Mouse (Mus musculus): ENCODE measurements around the gene Myt1l. TPM values are rescaled to one million over a fixed set of nuclear protein-coding genes. Genes with fewer than 3 reads are reported as not detected.

Gene Myt1l
- total RNA-seq, 2 experiments from 2014 or later, result 1.9 to 2.7 TPM

DNA sequence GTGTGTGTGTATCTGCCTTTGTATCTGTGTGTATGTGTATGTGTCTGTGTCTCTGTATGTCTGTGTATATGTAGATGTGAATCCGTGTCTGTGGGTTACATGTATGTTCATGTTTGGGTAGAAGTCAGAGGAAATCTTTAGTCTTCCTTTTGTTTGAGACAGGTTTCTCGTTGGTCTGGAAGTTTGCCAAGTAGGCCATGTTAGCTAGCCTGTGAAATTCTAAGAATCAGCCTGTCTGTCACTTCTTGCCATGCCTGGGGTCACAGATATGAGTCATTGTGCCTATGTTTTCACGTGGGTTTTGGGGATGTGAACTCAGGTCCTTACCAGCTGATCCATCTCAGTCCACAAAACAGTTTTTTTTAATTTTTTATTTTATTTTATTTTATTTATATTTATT lies 128.9 kb downstream of the Myt1l start:
- peak; percentile 9 for DNase-seq

DNA sequence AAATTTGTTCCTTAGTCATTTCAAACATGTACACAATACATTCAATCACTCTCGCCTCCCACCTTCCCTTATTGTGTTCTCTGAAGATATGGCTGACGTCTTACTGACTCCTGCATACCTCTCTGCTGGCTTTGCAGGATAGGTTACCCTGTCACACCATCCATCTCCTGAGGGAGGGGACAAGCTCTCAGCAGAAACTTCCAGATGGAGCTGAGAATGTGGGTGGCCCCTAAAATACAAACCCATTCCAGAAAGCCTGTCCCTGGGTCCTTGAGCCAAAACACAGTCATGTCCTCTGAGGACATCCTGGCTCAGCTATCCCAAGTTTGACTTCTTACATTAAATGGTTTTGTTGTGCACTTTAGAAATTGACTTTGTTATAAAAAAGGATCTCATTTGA lies 129.7 kb downstream of the Myt1l start:
- no peak for DNase-seq

DNA sequence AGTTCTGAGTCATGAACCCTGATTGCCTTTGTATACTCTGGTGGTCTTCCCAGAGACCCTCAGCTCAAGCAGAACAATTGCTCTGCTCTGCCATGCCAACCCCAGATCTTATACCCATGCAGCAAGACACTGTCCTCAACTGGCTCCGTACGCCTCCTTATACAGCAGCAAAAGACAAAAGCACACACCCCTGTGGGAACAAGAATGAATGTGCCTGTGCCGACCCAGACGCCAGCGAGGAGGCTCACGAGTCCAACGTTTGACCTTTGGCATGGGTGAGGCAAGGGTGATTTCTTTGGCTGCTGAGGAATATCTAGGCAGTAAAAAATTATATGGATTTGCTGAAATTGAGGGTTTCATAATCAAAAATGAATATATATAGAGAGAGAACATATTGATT lies 143.8 kb downstream of the Myt1l start:
- DNase-seq, result no peak

DNA sequence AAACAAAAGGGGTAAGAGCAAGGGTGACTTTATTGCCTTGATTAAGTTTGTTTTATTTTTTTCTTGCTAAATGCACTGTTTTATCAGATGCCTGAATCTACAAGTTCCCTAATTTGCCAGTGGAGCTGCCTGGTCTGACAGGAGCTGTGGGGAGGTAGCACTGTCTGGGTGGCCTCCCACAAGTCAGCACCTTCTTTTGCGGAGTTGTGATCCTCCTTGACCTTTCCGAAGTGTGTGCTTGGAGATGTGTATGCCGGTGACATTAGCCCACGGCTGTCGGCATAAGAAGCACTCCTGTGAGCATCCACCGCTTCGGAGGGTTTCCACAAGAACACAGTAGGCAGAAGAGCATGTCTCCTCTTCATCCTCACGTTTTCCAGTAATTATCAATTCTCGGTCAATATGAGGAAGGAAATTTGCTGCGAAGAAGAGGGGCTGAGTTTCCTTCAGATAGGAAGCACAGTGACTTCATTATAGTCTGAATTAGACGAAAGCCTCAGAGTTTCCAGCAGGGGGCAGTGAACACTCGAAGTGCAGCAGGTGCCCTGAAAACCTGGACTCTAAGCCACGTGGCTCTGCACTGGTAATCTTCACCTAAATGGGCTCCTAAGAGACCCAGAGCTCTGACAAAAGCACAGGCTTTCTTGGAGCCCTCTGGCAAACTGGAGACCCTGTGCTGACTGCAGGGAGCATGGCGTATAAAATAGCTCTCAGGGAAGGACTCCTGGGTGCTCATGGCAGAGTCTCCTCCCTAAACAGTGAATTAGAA lies 147.6 kb downstream of the Myt1l start:
- peak; percentile 68 for DNase-seq

DNA sequence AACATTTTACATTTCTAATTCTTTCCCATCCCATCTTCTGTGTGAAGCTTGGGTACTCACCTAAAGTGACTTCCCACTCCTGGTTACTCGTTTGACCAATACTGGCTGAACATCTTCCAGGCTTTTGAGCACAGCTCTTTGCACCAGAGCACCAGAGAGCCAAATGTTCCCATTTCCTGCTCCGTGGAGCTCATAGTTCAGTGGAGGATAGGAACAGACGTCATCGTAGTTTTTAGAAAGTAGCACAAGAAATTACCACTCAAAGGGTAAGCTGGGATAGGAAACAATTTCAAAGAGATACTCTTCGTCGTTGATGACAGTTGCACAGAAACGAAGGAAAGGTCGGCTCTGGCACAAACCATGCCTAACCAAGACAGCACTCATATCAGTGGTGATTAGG lies 154.2 kb downstream of the Myt1l start:
- DNase-seq, result no peak

DNA sequence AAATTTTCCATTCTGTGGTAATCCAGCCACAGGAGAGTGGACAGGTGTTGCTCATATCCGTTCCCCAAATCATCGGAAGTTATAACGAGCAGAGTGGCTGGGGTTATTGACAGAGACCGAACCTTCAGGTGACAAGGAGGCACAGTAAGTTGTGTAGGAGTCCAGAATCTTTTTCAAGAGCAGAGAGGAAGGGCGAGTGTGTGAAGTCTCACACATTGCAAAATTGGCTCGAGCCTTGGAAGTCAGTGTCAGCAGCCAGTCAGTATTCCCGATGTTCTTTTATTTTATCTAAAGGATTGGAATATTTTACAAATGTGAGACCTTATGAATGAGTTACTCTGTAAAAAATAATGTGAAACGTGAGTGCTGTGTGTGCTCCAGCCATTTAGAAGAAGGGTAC lies 154.8 kb downstream of the Myt1l start:
- no peak for DNase-seq

DNA sequence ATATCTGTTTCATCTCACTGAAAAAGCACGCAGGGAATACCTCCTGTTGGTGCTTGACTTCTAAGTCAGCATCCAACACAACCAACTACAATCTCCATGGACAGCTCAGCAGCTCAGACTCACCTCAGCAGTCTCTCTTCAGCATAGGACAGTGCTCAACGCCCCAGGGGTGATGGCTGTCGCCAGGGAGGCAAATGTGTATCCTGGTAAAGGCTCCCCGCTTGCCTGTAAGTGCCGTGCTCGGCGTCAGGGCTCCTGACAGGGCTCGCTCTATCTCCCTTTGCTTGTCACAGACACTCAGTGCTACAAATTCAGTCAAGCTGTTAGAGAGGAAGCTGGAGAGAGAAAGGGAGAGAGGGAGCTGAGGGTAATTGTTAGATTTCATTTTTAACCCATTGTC lies 158.1 kb downstream of the Myt1l start:
- no peak for DNase-seq

DNA sequence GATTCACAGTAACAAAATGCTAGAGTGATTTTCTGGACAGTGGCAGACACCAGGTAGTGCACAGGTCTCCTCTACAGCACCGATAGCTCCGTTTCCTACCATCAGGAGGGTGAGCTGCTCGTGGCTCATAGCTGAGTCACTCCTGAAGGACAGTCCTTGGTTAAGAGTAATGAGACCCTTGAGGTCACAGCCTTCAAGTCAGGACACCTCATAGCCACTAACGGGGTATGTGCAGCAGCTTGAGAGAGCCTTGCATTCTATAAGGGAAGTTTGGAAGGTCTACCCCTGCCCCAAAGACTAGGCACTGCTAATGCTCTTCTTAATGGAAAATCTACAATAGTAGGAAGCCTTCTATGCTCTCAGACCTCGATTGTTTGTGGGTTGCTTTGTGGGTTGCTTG lies 163.4 kb downstream of the Myt1l start:
- DNase-seq, result no peak

DNA sequence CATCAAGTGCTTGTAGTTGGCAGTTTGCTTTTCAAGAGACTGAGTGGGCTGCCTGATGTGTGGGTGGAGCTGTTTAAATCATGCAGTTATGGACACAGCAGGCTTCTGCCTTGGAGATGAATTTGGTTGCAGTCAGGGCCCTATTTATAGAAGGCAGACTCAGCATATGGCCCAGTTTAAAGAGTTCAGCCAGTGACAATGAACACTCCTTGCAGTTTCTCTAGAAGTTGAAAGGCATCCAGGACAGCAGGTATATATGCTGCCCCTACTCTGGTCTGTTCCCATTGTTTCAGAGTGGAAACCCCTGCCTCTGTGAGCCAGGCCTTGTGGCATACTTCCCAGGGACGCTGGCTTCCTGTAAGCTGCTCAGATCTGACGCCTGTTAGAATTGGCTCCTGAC lies 167.0 kb downstream of the Myt1l start:
- no peak for DNase-seq

DNA sequence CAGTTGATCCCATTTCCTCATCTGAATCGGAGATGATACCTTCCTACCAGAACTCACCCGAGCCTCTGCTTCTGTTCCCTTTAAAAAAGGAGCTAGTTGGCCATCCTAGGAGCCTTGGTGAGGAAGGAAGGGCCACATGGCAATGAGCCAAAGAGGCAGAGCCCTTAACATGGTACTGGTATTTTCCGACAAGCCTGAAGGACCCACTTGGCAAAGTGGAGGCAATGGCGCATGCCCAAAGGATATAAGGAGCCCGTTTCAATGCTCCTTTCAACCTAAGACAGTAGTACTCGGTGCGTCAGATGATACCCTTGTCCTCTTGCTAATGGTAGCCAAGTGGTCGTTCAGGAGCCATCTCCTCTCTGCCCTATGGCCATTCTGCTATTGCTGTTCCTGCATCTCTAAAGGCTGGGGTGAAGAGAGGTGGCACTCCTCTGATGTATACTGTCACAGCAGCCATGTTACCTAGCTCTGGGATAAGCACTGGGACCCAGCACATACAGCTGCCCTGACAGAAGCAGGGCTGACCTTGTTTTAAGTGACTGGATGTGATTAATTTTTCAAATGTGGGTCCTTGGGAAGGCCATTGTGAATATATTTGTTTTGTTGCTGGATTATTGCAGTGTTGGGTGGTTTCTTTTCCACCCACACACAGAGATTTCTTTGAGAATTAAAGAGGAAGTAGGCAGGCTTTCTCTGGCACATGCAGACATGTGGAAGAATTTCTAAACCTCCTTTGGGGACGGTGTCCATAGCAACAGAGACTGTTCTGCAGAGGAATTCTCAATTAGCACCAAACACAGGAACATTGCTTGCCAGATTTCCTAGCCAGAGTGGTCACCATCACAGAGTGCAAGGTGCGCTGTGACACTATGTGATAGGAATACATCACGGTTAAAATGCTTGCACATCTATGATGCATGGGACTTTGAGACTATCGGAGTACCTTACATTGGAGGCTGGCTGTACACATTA lies 169.6 kb downstream of the Myt1l start:
- no peak for DNase-seq

DNA sequence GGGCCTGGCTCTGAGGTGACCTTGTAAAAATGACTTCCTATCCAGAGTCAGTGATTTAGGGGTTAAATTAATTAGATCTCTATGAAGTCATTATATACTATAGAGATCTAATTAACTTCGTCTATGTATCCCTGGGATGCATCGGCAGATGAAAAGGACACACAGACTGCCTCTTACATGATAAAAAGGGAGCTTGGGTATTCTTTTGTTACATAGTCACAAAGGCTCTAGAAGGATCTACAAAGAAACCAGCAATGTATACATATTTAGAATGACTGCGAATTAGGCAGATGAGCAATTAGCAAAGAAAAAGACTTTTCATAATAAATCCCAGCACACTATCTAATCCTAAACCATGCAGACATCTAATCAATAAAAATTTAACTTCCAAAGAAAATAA lies 170.4 kb downstream of the Myt1l start:
- DNase-seq, result no peak

DNA sequence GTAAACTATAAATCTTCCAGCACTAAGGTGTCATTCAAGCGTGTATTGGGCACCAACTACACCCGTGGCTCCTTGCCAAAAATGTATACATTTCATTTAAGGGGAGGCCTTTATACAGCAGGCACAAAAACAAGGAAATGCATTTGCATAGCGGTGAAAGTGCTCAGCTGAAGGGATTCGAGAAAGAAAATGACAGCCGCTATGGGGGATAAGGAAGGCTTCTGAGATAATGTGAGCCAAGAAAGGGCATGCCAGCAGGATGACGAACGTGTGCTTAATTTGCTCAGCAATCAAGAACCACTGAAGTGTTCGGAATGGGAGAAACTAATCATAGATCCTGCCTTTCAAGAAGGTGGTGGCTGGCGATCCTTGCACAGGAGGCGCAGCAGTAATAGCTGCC lies 170.8 kb downstream of the Myt1l start:
- DNase-seq, result no peak

DNA sequence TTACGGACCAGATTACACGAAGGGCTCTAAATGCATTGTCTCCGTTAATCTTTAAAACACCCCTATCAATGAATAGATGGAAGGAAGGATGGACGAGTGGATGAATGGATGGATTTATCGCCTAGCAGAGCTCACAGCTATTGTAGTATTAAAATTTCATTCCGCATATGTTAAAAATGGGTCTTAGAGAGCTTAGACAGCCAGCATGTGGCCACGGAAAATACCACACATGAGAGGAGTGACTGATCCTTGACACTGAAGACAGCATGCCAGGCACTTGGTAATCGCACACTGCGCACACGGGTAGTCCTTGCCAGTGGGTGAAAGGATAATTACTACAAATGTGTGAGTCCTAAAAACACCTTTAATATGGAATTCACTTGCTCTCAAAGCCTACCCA lies 171.2 kb downstream of the Myt1l start:
- no peak for DNase-seq

DNA sequence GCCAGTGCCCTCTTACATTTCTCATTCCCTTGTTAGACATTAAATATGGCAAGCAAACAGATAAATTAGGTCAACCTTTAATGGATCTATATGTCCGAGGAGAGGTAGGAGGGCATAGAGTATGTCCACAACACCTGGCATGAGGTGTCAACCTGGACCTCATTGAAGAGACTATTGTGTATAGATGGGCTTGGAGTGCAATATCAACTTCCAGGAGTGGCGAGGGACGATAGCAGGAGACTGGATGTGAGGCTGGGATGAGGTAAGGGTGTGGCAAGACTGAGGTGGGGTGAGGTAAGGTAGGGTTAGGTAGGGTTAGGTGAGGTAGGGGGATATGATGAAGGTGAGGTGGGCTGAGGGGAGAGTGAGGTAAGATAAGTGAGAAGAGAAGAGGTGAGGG lies 171.8 kb downstream of the Myt1l start:
- no peak for DNase-seq

DNA sequence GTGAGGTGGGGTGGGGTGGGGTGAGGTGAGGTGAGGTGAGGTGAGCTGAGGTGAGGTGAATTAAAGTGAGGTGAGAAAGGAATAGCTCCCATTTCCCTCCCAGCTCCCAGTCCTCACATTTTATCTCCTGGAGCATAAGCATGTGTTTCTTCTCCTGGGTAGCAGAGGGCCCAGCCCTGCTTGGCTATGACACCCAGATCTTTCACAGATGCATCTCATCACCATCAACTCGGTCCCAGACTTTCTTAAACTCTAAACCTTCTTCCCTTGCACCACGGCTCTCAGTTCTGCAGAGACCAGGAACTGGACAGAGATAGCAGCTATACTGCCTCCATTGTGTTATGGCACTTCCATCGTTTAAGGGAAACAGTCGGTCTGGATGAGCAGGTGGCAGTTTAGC lies 172.9 kb downstream of the Myt1l start:
- no peak for DNase-seq

DNA sequence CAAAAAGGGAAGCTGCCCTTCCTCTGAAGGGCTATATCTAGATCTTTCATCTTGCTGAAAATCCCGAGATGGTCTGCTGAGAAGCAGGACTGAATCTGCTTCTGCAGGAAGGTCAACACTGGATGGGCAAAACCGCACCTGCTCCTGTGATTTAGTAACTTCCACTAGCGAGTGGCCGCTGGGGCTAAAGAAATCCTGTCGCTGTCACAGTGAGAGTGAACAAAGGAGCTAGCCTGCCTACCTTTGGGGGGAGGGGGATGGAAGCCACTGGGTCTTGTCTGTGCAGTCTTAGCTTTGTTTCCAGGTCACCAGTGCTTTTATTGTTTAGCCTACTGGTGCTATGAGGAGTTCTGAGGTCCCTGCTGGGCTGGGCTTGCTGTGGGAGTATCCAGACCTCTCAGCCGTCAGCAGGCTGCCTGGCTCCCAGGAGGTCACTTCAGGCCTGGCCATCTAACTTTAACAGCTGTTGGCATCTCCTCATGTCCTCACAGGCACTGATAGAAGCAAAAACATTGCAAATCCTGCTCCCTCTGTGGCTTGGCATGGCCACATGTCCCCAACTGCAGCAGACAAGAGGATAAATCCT lies 173.6 kb downstream of the Myt1l start:
- DNase-seq, result peak; percentile 16

DNA sequence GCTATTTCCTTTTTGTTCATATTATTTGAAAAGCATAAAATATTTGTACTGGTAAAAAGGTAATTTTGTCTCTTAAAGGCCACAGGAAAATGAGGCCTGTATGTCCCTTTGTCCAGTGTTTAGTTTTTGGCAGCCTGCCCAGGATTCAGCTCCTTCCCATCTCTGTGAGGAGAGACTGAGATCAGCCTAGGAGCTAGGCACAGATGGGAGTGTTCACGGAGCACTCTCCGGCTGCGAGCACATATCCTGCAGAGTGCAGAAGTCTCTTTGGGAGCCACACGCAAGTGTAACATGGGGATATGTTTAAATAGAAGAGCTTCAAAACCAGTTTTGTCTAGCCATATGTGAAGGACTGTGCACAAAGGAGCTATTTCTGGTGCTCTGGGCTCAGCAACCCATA lies 174.4 kb downstream of the Myt1l start:
- DNase-seq, result peak; percentile 52

DNA sequence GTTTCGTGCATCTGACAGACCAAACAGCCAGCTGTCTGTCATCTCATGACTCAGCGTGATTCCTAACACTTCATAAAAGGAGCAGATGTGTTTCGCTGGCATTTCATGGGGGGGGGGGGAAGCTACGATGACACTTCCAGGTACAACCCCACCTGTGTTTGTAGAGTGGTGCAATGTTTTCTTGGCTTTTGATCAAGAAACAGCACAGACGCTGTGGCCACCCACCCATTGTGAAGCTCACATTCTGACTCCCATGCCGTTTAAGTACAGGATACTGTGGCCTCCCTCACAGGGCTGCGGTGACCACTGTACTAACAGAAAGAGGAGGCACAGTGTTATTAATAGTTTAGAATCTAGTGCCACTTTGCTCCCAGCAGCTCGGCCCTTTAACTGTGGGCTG lies 175.4 kb downstream of the Myt1l start:
- DNase-seq, result no peak

DNA sequence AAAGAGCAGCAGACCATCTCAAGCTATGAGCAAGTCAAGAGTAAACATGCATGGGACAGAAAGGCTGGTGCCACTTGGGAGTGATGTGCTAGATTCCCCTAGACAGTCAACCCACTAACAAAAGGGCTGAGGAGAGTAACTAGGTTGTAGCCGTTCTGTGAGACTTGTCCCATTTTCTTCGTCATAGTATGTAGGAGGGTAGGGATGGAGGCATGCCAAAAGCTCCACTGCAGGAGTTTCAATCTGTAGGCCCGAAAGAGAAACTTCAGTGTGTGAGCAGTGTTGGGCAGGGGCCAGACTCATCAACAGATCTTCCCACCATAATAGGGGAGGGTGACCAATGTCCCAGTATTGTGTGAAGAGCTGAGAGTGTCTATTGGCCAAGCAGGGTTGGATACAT lies 178.9 kb downstream of the Myt1l start:
- DNase-seq, result no peak

DNA sequence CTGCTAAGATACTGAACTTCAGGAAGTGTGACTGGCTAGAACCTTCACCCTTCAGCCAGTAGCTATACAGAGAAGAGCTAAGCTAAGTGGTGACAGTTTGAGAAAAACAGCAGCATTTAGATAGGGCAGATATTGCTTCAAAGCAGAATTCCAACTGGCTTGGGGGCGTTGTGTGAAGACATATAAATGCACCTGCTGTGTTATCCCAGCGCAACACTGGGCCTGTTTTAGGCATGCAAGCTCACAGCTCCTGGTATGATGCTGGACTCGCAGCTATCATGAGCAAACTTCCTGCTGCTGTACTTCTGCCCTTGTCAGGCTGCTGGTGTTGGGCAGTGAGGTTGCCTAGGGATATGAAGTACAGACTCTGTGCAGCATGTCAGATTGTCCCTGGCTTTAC lies 180.0 kb downstream of the Myt1l start:
- DNase-seq, result no peak

DNA sequence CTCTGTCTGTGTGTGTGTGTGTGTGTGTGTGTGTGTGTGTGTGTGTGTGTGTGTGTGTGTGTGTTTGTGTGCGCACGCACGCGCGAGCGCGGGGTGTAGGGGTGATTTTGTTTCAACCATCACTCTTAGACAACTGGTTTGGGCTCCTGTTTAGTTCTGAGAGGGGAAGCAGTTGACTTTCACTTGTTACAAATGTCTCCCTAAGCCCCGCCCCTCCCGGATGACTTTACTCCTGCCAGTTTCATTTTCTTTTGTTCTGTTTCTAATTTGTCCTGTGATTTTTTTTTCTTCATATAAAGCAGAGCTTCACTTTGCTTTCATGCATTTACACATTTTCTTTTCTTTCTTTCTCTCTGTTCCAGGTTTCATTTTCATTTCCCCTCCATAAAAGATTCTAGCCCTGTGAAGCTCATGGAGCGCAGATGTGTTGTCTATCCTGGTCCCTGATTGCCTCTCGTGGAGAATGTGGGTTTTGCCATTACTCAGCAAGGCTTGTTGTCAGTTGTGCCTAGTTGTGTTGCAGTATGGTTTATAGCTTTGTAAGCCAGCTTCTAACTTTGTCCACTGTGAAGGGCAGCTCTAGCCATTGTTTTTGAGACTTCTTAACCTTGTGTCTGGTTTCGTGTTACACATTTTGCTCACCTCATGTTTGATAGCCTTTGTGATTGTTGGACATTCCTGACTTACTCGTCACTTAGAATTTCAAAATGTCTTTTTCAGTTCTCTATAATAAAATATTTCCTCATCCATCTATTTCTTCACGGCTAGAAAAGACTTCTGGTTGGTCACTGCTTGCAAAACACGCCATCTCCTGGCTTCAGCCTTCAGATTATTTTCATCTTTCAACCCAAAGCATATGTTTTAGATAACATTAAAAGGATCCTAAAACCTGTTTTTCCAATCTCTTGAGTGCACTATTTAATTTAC lies 184.9 kb downstream of the Myt1l start:
- no peak for DNase-seq

DNA sequence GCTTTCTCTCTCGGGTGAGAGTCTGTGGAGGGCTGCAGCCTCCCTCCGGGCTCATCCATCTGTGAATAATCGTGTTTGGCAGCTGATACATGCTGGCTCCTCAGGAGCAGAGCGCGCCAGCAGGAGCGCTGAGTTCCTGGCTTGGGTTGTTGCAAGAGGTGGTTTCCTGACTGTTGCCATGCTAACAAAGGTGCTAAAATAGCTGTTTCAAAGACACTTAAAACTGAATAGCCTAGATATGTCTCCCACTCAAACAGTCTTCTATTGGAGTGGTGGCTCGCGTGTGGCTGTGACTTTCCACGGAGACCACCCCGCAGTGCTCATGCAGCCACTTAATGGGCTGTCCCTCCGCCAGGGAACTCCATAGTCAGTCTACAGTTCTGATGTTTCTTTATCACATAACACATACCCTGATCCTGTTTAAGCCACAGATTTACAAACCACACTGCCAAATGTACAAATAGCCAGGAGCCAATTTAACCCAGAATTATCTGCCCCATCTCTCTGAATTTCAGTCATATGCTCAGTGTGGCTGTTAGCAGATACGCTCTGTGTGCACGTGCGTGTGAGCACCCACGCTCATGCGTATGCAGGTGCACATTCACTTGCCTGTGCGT lies 195.6 kb downstream of the Myt1l start:
- DNase-seq, result no peak
